Mouse (Mus musculus) hindbrain, embryonic 15.5 days (tissue): ENCODE data around the gene Tenm4. TPM values are rescaled to one million over a fixed set of nuclear protein-coding genes. Genes with fewer than 3 reads are reported as not detected.

Experiments used
- ATAC-seq: fragments of 200-750 bp; cut with Nextera tagmentation; 2 replicates; pipeline ENCODE4 v1.8.0; 2017; ENCODE audit warnings: low read depth, moderate number of reproducible peaks, moderate TSS enrichment; ENCODE audit not compliant: low FRiP score
- H3K27ac ChIP-seq: fragments of 300-500 bp; sonication (generic); replicated peaks from 2 replicates; pipeline ENCODE4 v1.5.1; 2015; ENCODE audit warnings: mild to moderate bottlenecking, inconsistent platforms
- H3K27me3 ChIP-seq: fragments of 300-500 bp; sonication (generic); 2 replicates; pipeline ENCODE4 v1.6.1; 2015; ENCODE audit warnings: control low read depth, inconsistent platforms
- H3K36me3 ChIP-seq: fragments of 300-500 bp; sonication (generic); 2 replicates; pipeline ENCODE4 v1.6.1; 2015; ENCODE audit warnings: control low read depth, inconsistent platforms
- H3K4me1 ChIP-seq: fragments of 300-500 bp; sonication (generic); replicated peaks from 2 replicates; pipeline ENCODE4 v1.6.1; 2015; ENCODE audit warnings: control low read depth, inconsistent platforms
- H3K4me2 ChIP-seq: fragments of 300-500 bp; sonication (generic); 2 replicates; pipeline ENCODE4 v1.6.1; 2015; ENCODE audit warnings: moderate library complexity, mild to moderate bottlenecking, inconsistent platforms
- H3K4me3 ChIP-seq: fragments of 300-500 bp; sonication (generic); 2 replicates; pipeline ENCODE4 v1.5.1; 2015; ENCODE audit warnings: mild to moderate bottlenecking, inconsistent platforms
- H3K9ac ChIP-seq: fragments of 300-500 bp; sonication (generic); 2 replicates; pipeline ENCODE4 v1.6.1; 2015; ENCODE audit warnings: inconsistent platforms
- H3K9me3 ChIP-seq: fragments of 300-500 bp; sonication (generic); 2 replicates; pipeline ENCODE4 v1.6.1; 2016; ENCODE audit warnings: control low read depth, inconsistent platforms
- WGBS: fragments of 180-500 bp; shearing (Covaris S2); methylation state at CpG from one replicate; pipeline ENCODE4 v1.1.7; 2015; 5-methylcytosine and 5-hydroxymethylcytosine counted together
- polyA plus RNA-seq: library from polyadenylated mRNA; unstranded; fragments of >200 nt; fragmentation: Nextera tagmentation; extraction: Ambion mirVana; gene quantifications from 2 replicates; pipeline ENCODE4 v1.2.1, GENCODE M21; 2015

The Tenm4 gene
- polyA plus RNA-seq, 1 experiment from 2014 or later, result 39.0 TPM

DNA sequence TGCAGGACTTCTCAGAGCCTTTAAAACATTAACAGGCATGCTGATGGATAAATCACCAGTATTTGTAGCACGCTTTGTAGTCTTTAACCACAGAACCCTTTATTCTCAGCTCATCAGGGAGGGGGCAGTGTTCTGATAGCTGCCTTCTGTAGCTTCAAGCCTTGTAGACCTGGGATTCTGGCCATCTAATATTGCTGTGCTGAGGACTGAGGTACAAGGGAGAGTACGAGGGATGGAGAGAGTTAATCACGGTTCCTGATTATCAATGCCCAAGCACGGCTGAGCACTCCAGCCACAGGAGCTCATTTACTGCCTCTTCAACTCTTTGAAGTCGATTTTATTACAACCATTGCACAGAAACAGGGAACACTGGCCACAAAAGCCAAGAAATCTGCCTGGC is 384.2 kb downstream of the Tenm4 start:
- Histone ChIP-seq H3K27ac (no peak overlapping the region), H3K27me3 (no peaks in the 10 kb centered on the region), H3K4me2 (no peak overlapping the region), H3K9me3 (no peaks in the 10 kb centered on the region), H3K36me3 (no peaks in the 10 kb centered on the region), H3K9ac (no peak overlapping the region), H3K4me3 (no peak overlapping the region), H3K4me1 (peaks cover 14% of the 10 kb centered on the region; the same call in 1 of the 2 replicates)
- no peak for ATAC-seq
- WGBS, result 28% methylated on average over 5 of the region's 5 CpGs

DNA sequence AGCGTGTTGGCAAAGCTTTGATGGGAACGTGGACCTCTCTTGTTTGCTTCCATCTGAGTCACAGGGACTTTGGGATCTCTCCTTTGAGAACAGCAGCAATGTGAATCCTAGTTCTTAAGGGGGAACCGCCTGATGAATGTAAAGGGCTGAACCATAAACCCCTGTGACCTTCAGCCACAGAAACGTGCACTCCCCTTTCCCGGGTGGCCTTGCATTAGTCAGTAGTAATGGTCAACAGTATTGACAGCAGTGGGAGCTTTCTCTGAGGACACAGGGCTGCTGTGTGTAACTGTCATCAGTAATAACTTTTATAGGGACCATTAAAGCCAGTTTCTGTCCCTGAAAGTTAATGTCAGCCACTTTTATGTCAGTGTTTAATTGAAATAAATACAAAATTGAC is 385.7 kb downstream of the Tenm4 start:
- Histone ChIP-seq H3K9me3 (no peaks in the 10 kb centered on the region), H3K4me2 (no peak overlapping the region), H3K4me3 (no peak overlapping the region), H3K27ac (no peak overlapping the region), H3K27me3 (no peaks in the 10 kb centered on the region), H3K9ac (no peak overlapping the region), H3K4me1 (peaks cover 14% of the 10 kb centered on the region; the same call in 1 of the 2 replicates), H3K36me3 (no peaks in the 10 kb centered on the region)
- no peak for ATAC-seq
- WGBS, result 83% methylated on average over 5 of the region's 5 CpGs

DNA sequence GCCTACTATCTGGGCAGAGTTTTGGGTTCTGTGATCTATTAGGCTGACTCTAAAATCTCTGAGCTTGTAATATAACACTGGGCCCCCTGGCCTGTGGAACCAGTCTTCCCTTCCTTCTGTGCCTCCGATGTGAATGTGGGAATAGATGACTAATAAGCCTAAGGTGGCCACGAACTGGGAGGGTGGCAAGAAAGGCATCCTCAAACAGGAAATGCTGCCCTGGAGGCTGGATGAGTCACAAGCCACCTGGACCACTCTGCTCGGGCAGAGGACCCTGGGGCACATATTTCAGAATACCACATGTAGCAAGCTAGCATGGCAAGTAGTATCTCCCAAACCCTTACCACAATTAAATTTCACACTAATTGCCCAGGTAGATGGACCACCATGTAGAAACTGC is 391.8 kb downstream of the Tenm4 start:
- ATAC-seq, result no peak
- no peaks in the 10 kb centered on the region; the same call in 1 of the 2 replicates for H3K4me1 ChIP-seq
- no peak overlapping the region for H3K4me2 ChIP-seq
- WGBS, result 57% methylated on average over 3 of the region's 3 CpGs
- H3K36me3 ChIP-seq, result no peaks in the 10 kb centered on the region
- H3K9me3 ChIP-seq, result no peaks in the 10 kb centered on the region
- no peaks in the 10 kb centered on the region for H3K27me3 ChIP-seq
- no peak overlapping the region for H3K9ac ChIP-seq
- H3K27ac ChIP-seq, result no peak overlapping the region
- H3K4me3 ChIP-seq, result no peak overlapping the region

DNA sequence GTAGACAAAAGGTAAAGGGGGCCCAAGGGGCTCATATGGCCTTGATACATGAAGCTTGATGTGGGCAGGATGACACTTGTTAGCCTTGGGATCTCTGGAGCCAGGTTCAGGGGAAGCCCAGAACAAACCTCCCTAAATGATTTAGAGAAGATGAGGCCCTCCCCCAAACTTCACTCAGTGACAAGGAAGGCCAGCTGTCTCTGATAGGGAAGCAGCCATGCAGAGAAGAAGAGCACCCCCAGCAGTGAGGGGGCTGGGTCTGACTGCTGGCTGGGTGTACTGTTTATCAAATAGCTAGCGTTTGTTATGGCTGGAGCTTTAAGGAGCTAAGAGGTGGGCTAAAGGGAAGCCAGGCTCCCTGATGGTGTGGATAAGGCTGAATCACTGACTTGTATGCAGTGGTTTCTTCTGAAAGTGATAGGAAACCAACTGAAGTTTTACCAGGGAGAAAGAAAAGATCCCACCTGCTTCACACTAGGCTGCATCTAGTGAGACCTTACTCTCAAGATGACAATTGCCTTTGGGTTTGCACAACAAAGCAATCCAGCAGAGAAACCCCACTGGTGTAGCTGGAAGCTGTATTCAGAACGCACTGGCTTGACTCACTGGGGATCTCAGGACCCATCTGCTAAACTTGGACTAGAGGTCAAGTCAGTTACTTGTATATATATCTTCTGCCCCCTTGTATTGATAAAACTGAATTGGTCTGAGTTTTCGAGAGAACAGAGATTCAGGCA is 392.5 kb downstream of the Tenm4 start:
- H3K4me1 ChIP-seq, result no peaks in the 10 kb centered on the region; the same call in 1 of the 2 replicates
- no peak overlapping the region for H3K4me3 ChIP-seq
- H3K9me3 ChIP-seq, result no peaks in the 10 kb centered on the region
- H3K27me3 ChIP-seq, result no peaks in the 10 kb centered on the region
- 35% methylated on average over 3 of the region's 3 CpGs for WGBS
- H3K27ac ChIP-seq, result no peak overlapping the region
- H3K9ac ChIP-seq, result no peak overlapping the region
- H3K36me3 ChIP-seq, result no peaks in the 10 kb centered on the region
- H3K4me2 ChIP-seq, result no peak overlapping the region
- ATAC-seq, result no peak

DNA sequence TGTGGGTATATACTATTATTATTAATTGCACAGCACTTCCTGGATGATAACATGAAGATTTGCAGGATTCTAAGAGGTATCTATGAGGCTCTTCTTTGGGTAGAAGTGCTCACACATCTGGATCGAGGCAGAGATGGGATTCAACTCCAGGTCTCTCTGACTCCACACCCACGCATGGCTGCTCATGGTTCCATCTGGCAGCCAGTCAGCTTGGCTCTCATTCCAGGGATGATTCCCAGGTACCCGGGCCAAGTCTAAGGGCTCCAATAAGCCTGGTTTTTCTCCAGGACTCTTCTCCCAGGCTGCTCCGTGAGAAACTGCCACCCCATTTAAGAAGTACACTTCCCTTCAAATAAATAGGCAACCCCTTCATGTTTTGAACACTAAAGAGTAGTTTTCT is 394.8 kb downstream of the Tenm4 start:
- no peaks in the 10 kb centered on the region for H3K36me3 ChIP-seq
- 73% methylated on average over 4 of the region's 4 CpGs for WGBS
- H3K9me3 ChIP-seq, result no peaks in the 10 kb centered on the region
- no peak overlapping the region for H3K27ac ChIP-seq
- no peak overlapping the region for H3K4me2 ChIP-seq
- no peaks in the 10 kb centered on the region for H3K27me3 ChIP-seq
- no peak for ATAC-seq
- H3K9ac ChIP-seq, result no peak overlapping the region
- no peak overlapping the region for H3K4me3 ChIP-seq
- no peaks in the 10 kb centered on the region; the same call in 1 of the 2 replicates for H3K4me1 ChIP-seq

DNA sequence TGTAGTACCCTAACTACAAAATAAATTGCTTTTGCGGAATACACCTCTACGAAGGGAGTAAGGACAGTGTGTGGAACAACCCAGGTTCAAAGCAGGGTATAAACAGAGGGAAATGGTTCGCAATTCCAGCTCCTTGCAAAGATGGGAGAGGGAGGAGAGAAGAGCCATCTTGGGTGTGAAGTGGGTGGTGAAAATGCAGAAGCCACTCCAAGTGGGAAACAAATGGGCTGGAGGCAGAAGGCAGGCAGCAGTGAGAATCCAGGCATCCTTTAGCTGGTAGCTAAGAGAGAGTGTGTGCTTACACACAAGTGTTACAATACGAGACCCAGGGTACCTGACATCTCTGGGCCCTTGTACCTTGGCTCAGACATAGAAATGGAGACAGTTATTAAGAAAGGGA is 395.2 kb downstream of the Tenm4 start:
- WGBS, result 91% methylated on average over 4 of the region's 4 CpGs

DNA sequence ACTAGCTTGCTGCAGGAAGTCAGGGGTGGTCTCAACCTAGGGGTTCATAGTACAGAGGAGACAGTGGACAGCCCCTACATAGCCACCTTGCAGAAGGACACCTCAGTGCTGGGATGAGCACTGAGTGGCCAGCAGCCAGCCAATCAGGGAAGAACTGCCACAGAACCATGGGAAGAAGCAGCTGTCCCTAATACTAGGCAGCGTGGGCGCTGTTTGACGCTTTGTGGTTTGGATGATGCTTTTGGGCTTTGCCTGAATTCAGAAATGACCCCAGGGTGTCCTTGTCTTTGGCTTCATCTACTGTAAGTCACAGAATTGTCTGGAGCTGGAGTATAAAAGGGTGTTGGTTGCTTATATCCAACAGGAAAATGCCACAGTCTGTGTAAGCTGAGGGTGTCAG is 397.0 kb downstream of the Tenm4 start:
- Histone ChIP-seq H3K4me3 (no peak overlapping the region), H3K27ac (no peak overlapping the region), H3K9me3 (no peaks in the 10 kb centered on the region), H3K4me2 (no peak overlapping the region), H3K27me3 (no peaks in the 10 kb centered on the region), H3K4me1 (no peaks in the 10 kb centered on the region; the same call in 1 of the 2 replicates), H3K36me3 (no peaks in the 10 kb centered on the region), H3K9ac (no peak overlapping the region)
- no peak for ATAC-seq
- WGBS, result 82% methylated on average over 3 of the region's 3 CpGs

More for the DNA sequence above, 395.2 kb downstream of the Tenm4 start:
- Histone ChIP-seq H3K9ac (no peak overlapping the region), H3K4me2 (no peak overlapping the region), H3K9me3 (no peaks in the 10 kb centered on the region), H3K4me1 (no peaks in the 10 kb centered on the region; the same call in 1 of the 2 replicates), H3K27me3 (no peaks in the 10 kb centered on the region), H3K36me3 (no peaks in the 10 kb centered on the region), H3K4me3 (no peak overlapping the region), H3K27ac (no peak overlapping the region)
- no peak for ATAC-seq

DNA sequence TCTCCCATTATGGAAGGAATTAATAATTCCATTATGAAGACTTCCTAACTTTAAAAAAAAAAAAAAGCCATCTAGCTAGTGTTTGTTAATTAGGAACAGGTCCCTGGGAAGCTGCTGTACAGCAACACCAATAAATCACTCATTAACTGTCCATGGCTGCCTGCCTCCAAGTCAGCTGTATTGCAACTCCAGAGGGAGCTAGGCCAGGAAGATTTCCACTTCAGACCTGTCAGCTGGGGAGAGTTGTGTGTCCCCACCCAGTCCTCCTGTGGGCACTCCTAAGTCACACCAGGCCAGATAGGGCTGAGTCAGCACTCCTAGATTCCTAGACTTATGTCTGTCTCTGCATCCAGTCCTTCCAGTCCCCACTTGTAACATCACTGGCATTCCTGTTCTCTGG is 399.9 kb downstream of the Tenm4 start:
- no peak overlapping the region for H3K4me2 ChIP-seq
- no peak overlapping the region for H3K9ac ChIP-seq
- no peak overlapping the region for H3K27ac ChIP-seq
- no peaks in the 10 kb centered on the region for H3K27me3 ChIP-seq
- no peaks in the 10 kb centered on the region for H3K9me3 ChIP-seq
- H3K4me1 ChIP-seq, result peaks cover 21% of the 10 kb centered on the region
- H3K36me3 ChIP-seq, result no peaks in the 10 kb centered on the region
- no peak overlapping the region for H3K4me3 ChIP-seq
- no peak for ATAC-seq

DNA sequence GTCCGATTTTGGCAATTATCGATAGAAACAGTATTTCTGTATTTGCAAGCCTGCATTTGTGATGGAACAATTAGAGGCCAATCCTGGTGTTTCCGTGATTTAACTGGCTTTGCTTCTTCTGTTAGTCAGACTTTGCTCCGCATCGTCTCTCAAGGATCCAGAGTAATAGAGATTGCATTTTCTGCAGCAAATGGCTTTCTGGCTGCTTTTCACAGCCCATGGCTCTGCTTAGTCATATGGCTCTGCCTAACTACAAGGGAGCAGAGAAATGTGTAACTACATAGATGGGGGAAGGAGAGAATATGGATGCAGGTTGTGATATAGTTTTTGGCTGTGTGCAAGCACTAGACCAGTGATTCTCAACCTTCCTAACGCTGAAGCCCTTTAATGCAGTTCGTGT is 401.9 kb downstream of the Tenm4 start:
- ATAC-seq, result no peak
- Histone ChIP-seq H3K9me3 (no peaks in the 10 kb centered on the region), H3K9ac (no peak overlapping the region), H3K4me2 (no peak overlapping the region), H3K36me3 (no peaks in the 10 kb centered on the region), H3K4me1 (peaks cover 27% of the 10 kb centered on the region), H3K27me3 (no peaks in the 10 kb centered on the region), H3K4me3 (no peak overlapping the region), H3K27ac (no peak overlapping the region)
- 88% methylated on average over 7 of the region's 7 CpGs for whole genome bisulfite sequencing

DNA sequence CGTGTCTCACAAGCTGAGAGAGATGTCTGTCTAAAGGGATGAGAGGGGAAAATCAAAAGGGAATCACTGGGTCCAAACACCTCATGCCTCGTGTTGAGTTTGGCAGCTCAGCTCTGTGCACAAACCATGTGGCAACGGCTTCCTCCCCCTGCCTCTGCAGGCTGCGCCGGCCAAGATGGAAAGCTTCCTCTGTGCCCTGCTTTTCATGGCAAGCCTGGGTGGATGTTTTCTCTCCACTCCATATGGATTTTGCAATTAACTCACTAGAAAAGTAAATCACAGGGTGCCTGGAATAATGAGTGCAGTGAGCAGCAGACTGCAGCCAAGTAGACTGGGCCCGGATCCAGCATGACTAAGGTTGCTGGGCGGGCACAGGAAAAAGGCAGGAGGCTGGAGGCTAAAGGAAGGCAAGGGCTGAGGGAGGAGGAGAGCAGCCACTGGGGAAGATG is 404.2 kb downstream of the Tenm4 start:
- H3K27ac ChIP-seq, result peak overlapping the region; percentile 36; the same call in 1 of the 2 replicates
- H3K4me3 ChIP-seq, result no peak overlapping the region
- H3K9ac ChIP-seq, result no peak overlapping the region
- peak; percentile 92 for ATAC-seq
- no peaks in the 10 kb centered on the region for H3K36me3 ChIP-seq
- H3K27me3 ChIP-seq, result no peaks in the 10 kb centered on the region
- no peak overlapping the region for H3K4me2 ChIP-seq
- WGBS, result 52% methylated on average over 7 of the region's 7 CpGs
- no peaks in the 10 kb centered on the region for H3K9me3 ChIP-seq
- H3K4me1 ChIP-seq, result peaks cover 27% of the 10 kb centered on the region

DNA sequence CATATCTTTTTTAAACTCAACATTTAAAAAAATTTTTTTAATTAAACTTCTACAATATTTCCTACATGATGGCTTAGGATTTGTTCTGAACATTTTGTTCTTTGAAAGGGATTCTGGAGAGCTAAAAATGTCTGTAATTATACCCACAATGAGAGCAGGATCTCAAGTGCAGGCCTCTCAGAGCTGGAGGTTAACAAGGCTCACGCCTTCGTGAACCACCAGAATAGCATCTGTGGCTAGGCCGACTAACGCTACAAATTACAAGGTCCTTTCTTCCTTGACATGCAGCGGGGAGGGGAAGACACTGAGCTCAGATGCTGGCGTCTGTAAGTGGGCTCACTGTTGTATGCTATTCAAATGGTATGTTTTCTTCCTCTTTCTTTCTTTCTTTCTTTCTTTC is 411.7 kb downstream of the Tenm4 start:
- Histone ChIP-seq H3K36me3 (no peaks in the 10 kb centered on the region), H3K9ac (no peak overlapping the region), H3K27me3 (no peaks in the 10 kb centered on the region), H3K4me3 (no peak overlapping the region), H3K27ac (no peak overlapping the region), H3K4me1 (peaks cover 1% of the 10 kb centered on the region; the same call in 1 of the 2 replicates), H3K4me2 (no peak overlapping the region), H3K9me3 (no peaks in the 10 kb centered on the region)
- 58% methylated on average over 6 of the region's 6 CpGs for WGBS
- no peak for ATAC-seq

DNA sequence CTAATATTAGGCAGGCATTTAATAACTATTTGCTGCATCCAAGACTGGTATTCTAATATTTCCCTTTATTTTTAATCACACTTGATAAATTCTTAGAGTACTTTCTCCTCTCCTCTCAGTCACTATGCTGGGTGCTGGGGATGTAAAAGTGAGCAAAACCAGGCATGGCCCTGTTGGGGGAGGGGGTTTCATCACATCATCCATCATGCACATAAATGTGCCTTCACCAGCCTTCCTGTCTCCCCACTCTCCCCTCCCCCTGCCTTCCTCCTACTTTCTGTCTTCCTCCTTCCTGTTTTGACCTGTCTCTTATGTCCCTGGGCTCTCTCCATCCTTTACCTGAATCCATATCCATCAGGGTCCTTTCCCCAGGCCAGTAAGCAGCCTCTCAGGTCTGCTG is 416.4 kb downstream of the Tenm4 start:
- Histone ChIP-seq H3K4me2 (no peak overlapping the region), H3K4me3 (no peak overlapping the region), H3K4me1 (no peaks in the 10 kb centered on the region), H3K27me3 (no peaks in the 10 kb centered on the region), H3K36me3 (no peaks in the 10 kb centered on the region), H3K27ac (no peak overlapping the region), H3K9me3 (no peaks in the 10 kb centered on the region), H3K9ac (no peak overlapping the region)
- no peak for ATAC-seq

DNA sequence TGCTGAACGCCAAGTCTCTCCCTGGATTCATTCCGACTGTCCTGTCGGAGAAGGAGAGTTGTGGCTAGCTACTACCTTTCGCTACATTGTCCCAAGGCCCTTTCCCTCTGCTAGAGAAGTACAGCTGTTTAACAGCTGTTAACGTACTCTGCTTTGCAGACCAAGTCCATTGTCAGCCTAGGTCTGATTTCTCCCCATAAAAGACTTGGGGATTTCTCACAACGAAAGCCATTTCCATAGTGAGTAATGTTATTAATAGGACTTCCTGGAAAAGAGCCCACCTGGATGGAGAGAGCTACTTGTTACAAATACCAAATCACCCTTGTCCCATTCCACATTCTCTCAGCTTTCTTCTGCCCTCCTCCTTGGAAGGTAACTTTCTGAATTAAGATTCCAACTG is 417.5 kb downstream of the Tenm4 start:
- Histone ChIP-seq H3K9me3 (no peaks in the 10 kb centered on the region), H3K36me3 (no peaks in the 10 kb centered on the region), H3K4me2 (no peak overlapping the region), H3K27ac (no peak overlapping the region), H3K4me1 (no peaks in the 10 kb centered on the region), H3K4me3 (no peak overlapping the region), H3K27me3 (no peaks in the 10 kb centered on the region), H3K9ac (no peak overlapping the region)
- no peak for ATAC-seq
- WGBS, result 94% methylated on average over 6 of the region's 6 CpGs
